ENCODE assay signal across 15 mouse cellular contexts in genomic region chr5:151409282-151409681, GRCm38 (mm10). TPM values are rescaled to one million over a fixed set of nuclear protein-coding genes. Genes with fewer than 3 reads are reported as not detected.
DNase-seq lines count a peak whose midpoint lies in the region; ATAC-seq and TF ChIP-seq lines count a peak whose summit lies in the region.
"Had no signal": no experiment of that assay in that cellular context is flagged by ENCODE, and none has a peak within 500 bp of the region (broad histone marks: within the 10 kb centered on the region; RNA-seq: fewer than 3 reads in every experiment).

No protein-coding gene starts in this region.

- no peaks in the 10 kb centered on the region for H3K9me3 ChIP-seq in hindbrain, embryonic 12.5 days (replicated peaks)
- no peaks in the 10 kb centered on the region for H3K9me3 ChIP-seq in hindbrain, postnatal 0 days (ENCODE audit: low read length)
- no peaks in the 10 kb centered on the region for H3K9me3 ChIP-seq in neural tube, embryonic 11.5 days (ENCODE audit: control insufficient read depth, low read length)
- H3K9me3 ChIP-seq in midbrain, embryonic 15.5 days, result no peaks in the 10 kb centered on the region
- H3K9me3 ChIP-seq in stomach, postnatal 0 days (ENCODE audit: control insufficient read depth, low read length), result no peaks in the 10 kb centered on the region
- H3K9me3 ChIP-seq: heart, embryonic 10.5 days; liver, embryonic 13.5 days had no signal

- TF ChIP-seq EP300 in stomach, postnatal 0 days (optimal IDR thresholded peaks at IDR 0.05), result no peak

- DNase-seq in hindbrain, postnatal 0 days (ENCODE audit: low spot score), result no peak
- no peak for DNase-seq in neural tube, embryonic 11.5 days (ENCODE audit: low spot score)
- DNase-seq in neural tube, embryonic 10.5 days (ENCODE audit: extremely low spot score, low spot score), result no peak
- no peak for DNase-seq in stomach, postnatal 0 days (ENCODE audit: low spot score)
- DNase-seq in ovary, postnatal 36 days (ENCODE audit: low spot score), result no peak
- DNase-seq: adrenal gland, adult 8-10 months; cerebellum, postnatal 14 days; gastrocnemius, adult 2 months; kidney, adult 9 months; layer of hippocampus, adult 9-11 months; liver, embryonic 13.5 days had no signal

- H3K27me3 ChIP-seq in hindbrain, embryonic 12.5 days, result no peaks in the 10 kb centered on the region
- H3K27me3 ChIP-seq in hindbrain, postnatal 0 days (ENCODE audit: insufficient read depth, low read length), result no peaks in the 10 kb centered on the region
- no peaks in the 10 kb centered on the region for H3K27me3 ChIP-seq in neural tube, embryonic 11.5 days (ENCODE audit: control insufficient read depth, insufficient read depth, low read length)
- no peaks in the 10 kb centered on the region for H3K27me3 ChIP-seq in midbrain, embryonic 15.5 days (replicated peaks)
- H3K27me3 ChIP-seq in stomach, postnatal 0 days (ENCODE audit: control insufficient read depth, insufficient read depth, low read length), result no peaks in the 10 kb centered on the region
- H3K27me3 ChIP-seq: liver, embryonic 13.5 days had no signal

- no peak overlapping the region for H3K4me2 ChIP-seq in hindbrain, embryonic 12.5 days (replicated peaks)
- no peak overlapping the region for H3K4me2 ChIP-seq in hindbrain, postnatal 0 days (ENCODE audit: low read depth, low read length)
- no peak overlapping the region for H3K4me2 ChIP-seq in neural tube, embryonic 11.5 days (ENCODE audit: low read depth)
- H3K4me2 ChIP-seq in midbrain, embryonic 15.5 days, result no peak overlapping the region
- no peak overlapping the region for H3K4me2 ChIP-seq in stomach, postnatal 0 days (replicated peaks; ENCODE audit: low read depth)
- H3K4me2 ChIP-seq: liver, embryonic 13.5 days had no signal

- H3K4me3 ChIP-seq in hindbrain, embryonic 12.5 days, result no peak overlapping the region
- H3K4me3 ChIP-seq in hindbrain, postnatal 0 days (ENCODE audit: low read length), result no peak overlapping the region
- no peak overlapping the region for H3K4me3 ChIP-seq in neural tube, embryonic 11.5 days (ENCODE audit: low read depth, low read length)
- H3K4me3 ChIP-seq in midbrain, embryonic 15.5 days, result no peak overlapping the region
- no peak overlapping the region for H3K4me3 ChIP-seq in stomach, postnatal 0 days (ENCODE audit: low read depth, low read length)
- H3K4me3 ChIP-seq: gastrocnemius, adult 2 months; heart, embryonic 10.5 days; liver, embryonic 13.5 days had no signal

- TF ChIP-seq CTCF in hindbrain, postnatal 0 days (IDR thresholded peaks at IDR 0.05; ENCODE audit: low read depth), result no peak
- TF ChIP-seq CTCF in stomach, postnatal 0 days (IDR thresholded peaks at IDR 0.05; ENCODE audit: low read depth), result no peak

- H3K27ac ChIP-seq in hindbrain, embryonic 12.5 days, result 0 out of 2 replicates have a peak overlapping the region, but pooled peaks have one; percentile 30
- H3K27ac ChIP-seq in hindbrain, postnatal 0 days, result no peak overlapping the region
- no peak overlapping the region for H3K27ac ChIP-seq in neural tube, embryonic 11.5 days (ENCODE audit: low read depth, low read length)
- H3K27ac ChIP-seq in midbrain, embryonic 15.5 days, result peak overlapping the region; percentile 50; the same call in 1 of the 2 replicates
- peak overlapping the region; percentile 82 for H3K27ac ChIP-seq in stomach, postnatal 0 days (replicated peaks)
- H3K27ac ChIP-seq: gastrocnemius, adult 2 months; heart, embryonic 10.5 days; liver, embryonic 13.5 days had no signal

- H3K36me3 ChIP-seq in hindbrain, embryonic 12.5 days, result no peaks in the 10 kb centered on the region
- H3K36me3 ChIP-seq in hindbrain, postnatal 0 days (ENCODE audit: insufficient read depth, low read length), result no peaks in the 10 kb centered on the region
- H3K36me3 ChIP-seq in neural tube, embryonic 11.5 days (ENCODE audit: control insufficient read depth, insufficient read depth, low read length), result no peaks in the 10 kb centered on the region
- no peaks in the 10 kb centered on the region for H3K36me3 ChIP-seq in midbrain, embryonic 15.5 days (replicated peaks)
- no peaks in the 10 kb centered on the region for H3K36me3 ChIP-seq in stomach, postnatal 0 days (ENCODE audit: control insufficient read depth, insufficient read depth, low read length)
- H3K36me3 ChIP-seq: heart, embryonic 10.5 days; liver, embryonic 13.5 days had no signal

- peaks cover 8% of the 10 kb centered on the region for H3K4me1 ChIP-seq in hindbrain, embryonic 12.5 days
- no peaks in the 10 kb centered on the region for H3K4me1 ChIP-seq in hindbrain, postnatal 0 days (ENCODE audit: insufficient read depth, low read length)
- H3K4me1 ChIP-seq in neural tube, embryonic 11.5 days (ENCODE audit: control insufficient read depth, insufficient read depth, low read length), result peaks cover 2% of the 10 kb centered on the region; the same call in 1 of the 2 replicates
- peaks cover 20% of the 10 kb centered on the region for H3K4me1 ChIP-seq in midbrain, embryonic 15.5 days
- no peaks in the 10 kb centered on the region for H3K4me1 ChIP-seq in stomach, postnatal 0 days (replicated peaks; ENCODE audit: control insufficient read depth, insufficient read depth)

- peak; percentile 91 for ATAC-seq in hindbrain, embryonic 12.5 days (ENCODE audit: low FRiP score)
- no peak for ATAC-seq in hindbrain, postnatal 0 days
- ATAC-seq in neural tube, embryonic 11.5 days (ENCODE audit: insufficient read depth, low FRiP score, low TSS enrichment), result peak; percentile 67; the same call in 1 of the 2 replicates
- ATAC-seq in midbrain, embryonic 15.5 days (replicated peaks), result peak; percentile 64; the same call in 1 of the 2 replicates
- ATAC-seq in stomach, postnatal 0 days (ENCODE audit: low FRiP score, low TSS enrichment), result no peak
- no peak for ATAC-seq in monocyte, adult 5-6 weeks (replicated peaks; ENCODE audit: insufficient number of reproducible peaks, low FRiP score, low TSS enrichment, poor library complexity, severe bottlenecking)

- no peak overlapping the region for H3K9ac ChIP-seq in hindbrain, embryonic 12.5 days
- no peak overlapping the region for H3K9ac ChIP-seq in hindbrain, postnatal 0 days (replicated peaks; ENCODE audit: low read length)
- H3K9ac ChIP-seq in neural tube, embryonic 11.5 days (ENCODE audit: low read length), result no peak overlapping the region
- H3K9ac ChIP-seq in midbrain, embryonic 15.5 days, result no peak overlapping the region
- no peak overlapping the region for H3K9ac ChIP-seq in stomach, postnatal 0 days (ENCODE audit: low read length)
- H3K9ac ChIP-seq: liver, embryonic 13.5 days had no signal

- WGBS in hindbrain, embryonic 12.5 days, result 15% methylated on average over 1 of the region's 1 CpGs
- WGBS in hindbrain, postnatal 0 days, result 10% methylated on average over 1 of the region's 1 CpGs
- WGBS in neural tube, embryonic 11.5 days, result 11% methylated on average over 1 of the region's 1 CpGs
- 10% methylated on average over 1 of the region's 1 CpGs for WGBS in midbrain, embryonic 15.5 days
- WGBS in stomach, postnatal 0 days, result 11% methylated on average over 1 of the region's 1 CpGs

RNA-seq across cellular contexts. Expression of gene Gm42906, which starts 18.7 kb away (rescaled TPM):
- not detected in 2 replicates for polyA plus RNA-seq in hindbrain, embryonic 12.5 days (2016; fragmentation: Nextera tagmentation; extraction: Ambion mirVana)
- not detected in 2 replicates for total RNA-seq in hindbrain, postnatal 0 days (2014; rRNA removed)
- polyA plus RNA-seq in hindbrain, postnatal 0 days (2015; fragmentation: Nextera tagmentation; extraction: Ambion mirVana), result not detected in 2 replicates
- not detected in 2 replicates for polyA plus RNA-seq in neural tube, embryonic 11.5 days (2014; fragmentation: Nextera tagmentation; extraction: Ambion mirVana)
- polyA plus RNA-seq in midbrain, embryonic 15.5 days (2015; fragmentation: Nextera tagmentation; extraction: Ambion mirVana), result not detected in 2 replicates
- polyA plus RNA-seq in stomach, postnatal 0 days (2015; fragmentation: Nextera tagmentation; extraction: Ambion mirVana), result 0.52 TPM in 1 of 2 replicates, not detected in the other
- total RNA-seq in monocyte, adult 5-6 weeks (2017), result not detected in 3 replicates
- polyA plus RNA-seq: heart, embryonic 10.5 days; liver, embryonic 13.5 days had no signal

Comparison
In these comparisons a context has a peak if more than half of its experiments do, and no peak if none do; other contexts are left out.
1. ATAC-seq: peak in hindbrain, embryonic 12.5 days (single experiment), neural tube, embryonic 11.5 days (single experiment) and midbrain, embryonic 15.5 days (single experiment); none in hindbrain, postnatal 0 days (single experiment), stomach, postnatal 0 days (single experiment) and monocyte, adult 5-6 weeks (single experiment).
2. H3K27ac ChIP-seq: peak in hindbrain, embryonic 12.5 days (single experiment), midbrain, embryonic 15.5 days (single experiment) and stomach, postnatal 0 days (single experiment); none in hindbrain, postnatal 0 days (single experiment) and neural tube, embryonic 11.5 days (single experiment).